Comparison of ENCODE assay signal across 24 mouse cellular contexts in the genomic region with DNA sequence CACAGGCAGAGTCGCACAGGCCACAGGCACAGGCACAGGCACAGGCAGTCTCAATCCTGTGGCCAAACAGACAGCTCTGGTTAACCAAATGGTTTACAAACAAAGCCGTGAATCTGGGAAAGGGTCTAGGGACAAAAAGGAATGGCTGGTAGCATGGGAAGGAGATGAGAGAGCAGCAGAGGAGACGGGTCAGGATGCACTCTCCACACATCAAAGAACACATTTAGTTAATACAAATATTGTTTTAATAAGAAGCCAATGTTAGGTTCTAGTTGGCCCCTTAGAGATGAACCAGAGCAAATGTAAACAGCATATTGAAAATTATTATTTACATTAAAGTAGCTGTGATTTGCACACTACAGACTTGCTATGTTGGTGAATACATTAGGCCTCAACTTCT.
DNase-seq lines count a peak whose midpoint lies in the region; ATAC-seq and TF ChIP-seq lines count a peak whose summit lies in the region.
"Had no signal": no experiment of that assay in that cellular context is flagged by ENCODE, and none has a peak within 500 bp of the region (broad histone marks: within the 10 kb centered on the region; RNA-seq: fewer than 3 reads in every experiment).

No protein-coding gene starts in this region.

- no peak overlapping the region for H3K4me3 ChIP-seq in lung, embryonic 14.5 days (ENCODE audit: low read depth, low read length)
- no peak overlapping the region for H3K4me3 ChIP-seq in lung, embryonic 16.5 days (ENCODE audit: low read length)
- no peak overlapping the region for H3K4me3 ChIP-seq in lung, adult 2 months (replicated peaks; ENCODE audit: extremely low read depth, low read depth, low read length)
- H3K4me3 ChIP-seq: embryonic facial prominence, embryonic 10.5 days; embryonic facial prominence, embryonic 12.5 days; forebrain, embryonic 13.5 days; forebrain, embryonic 15.5 days had no signal

- TF ChIP-seq POLR2A in lung, adult 2 months (IDR thresholded peaks at IDR 0.05; ENCODE audit: borderline replicate concordance, extremely low read depth, low read depth, low read length) = no peak

- peak; percentile 75 for ATAC-seq in lung, embryonic 14.5 days (ENCODE audit: insufficient read depth)
- peak; percentile 73 for ATAC-seq in lung, embryonic 16.5 days (ENCODE audit: low read depth)
- ATAC-seq: CD4-positive, CD25-positive, alpha-beta regulatory T cell, adult 4 months; forebrain, embryonic 13.5 days; forebrain, embryonic 15.5 days; Patski had no signal

- H3K36me3 ChIP-seq in lung, embryonic 14.5 days (ENCODE audit: insufficient read depth) = no peaks in the 10 kb centered on the region
- no peaks in the 10 kb centered on the region for H3K36me3 ChIP-seq in lung, embryonic 16.5 days (ENCODE audit: control insufficient read depth, insufficient read depth, low read length)
- H3K36me3 ChIP-seq: embryonic facial prominence, embryonic 10.5 days; embryonic facial prominence, embryonic 12.5 days; forebrain, embryonic 15.5 days had no signal

- H3K9ac ChIP-seq in lung, embryonic 14.5 days = no peak overlapping the region
- H3K9ac ChIP-seq in lung, embryonic 16.5 days (ENCODE audit: low read length) = no peak overlapping the region
- H3K9ac ChIP-seq: embryonic facial prominence, embryonic 12.5 days; forebrain, embryonic 13.5 days; forebrain, embryonic 15.5 days had no signal

- no peak overlapping the region for H3K27ac ChIP-seq in lung, embryonic 14.5 days (ENCODE audit: low read depth)
- H3K27ac ChIP-seq in lung, embryonic 16.5 days (ENCODE audit: low read length) = no peak overlapping the region
- H3K27ac ChIP-seq: embryonic facial prominence, embryonic 10.5 days; embryonic facial prominence, embryonic 12.5 days; forebrain, embryonic 13.5 days; forebrain, embryonic 15.5 days had no signal

- DNase-seq in lung, embryonic 14.5 days = peak; percentile 27
- no peak for DNase-seq in lung, postnatal 36 days
- no peak for DNase-seq in lung, adult 2 months
- peak; percentile 5 to 19 for DNase-seq in lung, postnatal 4 days
- no peak for DNase-seq in lung, postnatal 25 days (ENCODE audit: low spot score)
- peak; percentile 2 for DNase-seq in R1 (ENCODE audit: low read depth, low spot score)
- DNase-seq: adrenal gland, adult 8-10 months; adrenal gland, postnatal 14 days; adrenal gland, postnatal 36 days; B cell, adult 2 months; cerebellum, adult 11-12 months; cerebellum, adult 2 months; cerebellum, adult 9-10 months; cerebellum, postnatal 10 days; cerebellum, postnatal 25 days had no signal

- no peak for TF ChIP-seq CTCF in lung, embryonic 14.5 days (IDR thresholded peaks at IDR 0.05; ENCODE audit: low read depth)
- TF ChIP-seq CTCF in lung, adult 2 months (IDR thresholded peaks at IDR 0.05; ENCODE audit: insufficient read depth, low read length) = no peak

- no peaks in the 10 kb centered on the region for H3K9me3 ChIP-seq in lung, embryonic 14.5 days (ENCODE audit: low read depth, low read length)
- H3K9me3 ChIP-seq in lung, embryonic 16.5 days (ENCODE audit: control insufficient read depth, low read length) = no peaks in the 10 kb centered on the region
- H3K9me3 ChIP-seq: embryonic facial prominence, embryonic 10.5 days; embryonic facial prominence, embryonic 12.5 days; forebrain, embryonic 13.5 days; forebrain, embryonic 15.5 days; G1E had no signal

- no peaks in the 10 kb centered on the region for H3K4me1 ChIP-seq in lung, embryonic 14.5 days (ENCODE audit: insufficient read depth)
- H3K4me1 ChIP-seq in lung, embryonic 16.5 days (replicated peaks; ENCODE audit: control insufficient read depth, insufficient read depth, low read length) = no peaks in the 10 kb centered on the region
- H3K4me1 ChIP-seq in lung, adult 2 months (ENCODE audit: control insufficient read depth, insufficient read depth, low read length) = no peaks in the 10 kb centered on the region
- H3K4me1 ChIP-seq: embryonic facial prominence, embryonic 10.5 days; embryonic facial prominence, embryonic 12.5 days; forebrain, embryonic 13.5 days; forebrain, embryonic 15.5 days had no signal

- H3K4me2 ChIP-seq in lung, embryonic 14.5 days = no peak overlapping the region
- no peak overlapping the region for H3K4me2 ChIP-seq in lung, embryonic 16.5 days (ENCODE audit: low read depth, low read length)
- H3K4me2 ChIP-seq: embryonic facial prominence, embryonic 12.5 days; forebrain, embryonic 13.5 days; forebrain, embryonic 15.5 days had no signal

- H3K27me3 ChIP-seq in lung, embryonic 14.5 days (ENCODE audit: insufficient read depth, low read length) = no peaks in the 10 kb centered on the region
- H3K27me3 ChIP-seq in lung, embryonic 16.5 days (ENCODE audit: control insufficient read depth, insufficient read depth, low read depth, low read length) = no peaks in the 10 kb centered on the region
- H3K27me3 ChIP-seq: CH12.LX; embryonic facial prominence, embryonic 12.5 days; forebrain, embryonic 13.5 days; forebrain, embryonic 15.5 days; Patski had no signal

- 65% methylated on average over 3 of the region's 3 CpGs for WGBS in lung, embryonic 14.5 days
- 59% methylated on average over 3 of the region's 3 CpGs for WGBS in lung, embryonic 16.5 days
- 89% methylated on average over 3 of the region's 3 CpGs for WGBS in lung, adult 2 months

Comparison
In these comparisons a context has a peak if more than half of its experiments do, and no peak if none do; other contexts are left out.
1. DNase-seq: peak in lung, embryonic 14.5 days (single experiment), lung, postnatal 4 days (2 of 2) and R1 (single experiment); none in lung, postnatal 36 days (single experiment), lung, adult 2 months (single experiment) and lung, postnatal 25 days (single experiment).